Mouse (Mus musculus): ENCODE data around the gene Ppp6r1.
"Not testable (repeated sequence)": the region's sequence is repeated elsewhere in the genome, so short reads cannot be mapped to it uniquely, and the experiment has no call there.

Gene Ppp6r1

DNA sequence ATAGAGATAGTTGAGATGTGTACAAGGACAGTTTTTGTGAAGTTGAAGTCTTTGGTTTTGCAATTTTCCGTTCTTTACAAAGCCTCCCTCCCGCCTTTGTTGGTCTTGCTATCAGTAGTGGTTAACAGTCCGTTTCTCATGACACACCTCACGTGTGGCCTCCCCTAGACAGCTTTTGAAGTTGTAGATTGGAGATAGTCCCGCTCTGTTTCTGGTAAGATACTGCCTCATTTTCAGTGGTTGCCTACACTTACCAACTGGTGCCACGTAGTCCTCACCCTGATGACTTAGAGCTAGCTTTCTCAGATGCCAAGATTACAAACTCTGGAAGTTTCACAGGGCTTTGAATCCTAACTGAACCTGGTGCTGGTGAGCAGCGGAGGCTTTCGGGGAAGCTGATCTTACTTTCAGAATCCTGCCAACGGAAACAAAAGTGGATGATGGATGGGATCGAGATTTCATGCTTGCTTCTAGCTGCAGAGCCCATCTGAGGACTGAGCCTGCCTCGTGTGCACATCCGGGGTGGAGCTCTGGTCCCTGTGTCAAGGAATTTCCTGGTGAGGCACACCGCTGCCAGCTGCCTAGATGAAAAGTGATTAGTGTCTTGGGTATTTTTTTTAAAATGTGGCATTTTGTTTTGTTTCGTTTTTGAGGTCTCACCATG lies 44.9 kb downstream of the Ppp6r1 start:
- no peak for DNase-seq (ENCODE audit: low read depth, low spot score)

DNA sequence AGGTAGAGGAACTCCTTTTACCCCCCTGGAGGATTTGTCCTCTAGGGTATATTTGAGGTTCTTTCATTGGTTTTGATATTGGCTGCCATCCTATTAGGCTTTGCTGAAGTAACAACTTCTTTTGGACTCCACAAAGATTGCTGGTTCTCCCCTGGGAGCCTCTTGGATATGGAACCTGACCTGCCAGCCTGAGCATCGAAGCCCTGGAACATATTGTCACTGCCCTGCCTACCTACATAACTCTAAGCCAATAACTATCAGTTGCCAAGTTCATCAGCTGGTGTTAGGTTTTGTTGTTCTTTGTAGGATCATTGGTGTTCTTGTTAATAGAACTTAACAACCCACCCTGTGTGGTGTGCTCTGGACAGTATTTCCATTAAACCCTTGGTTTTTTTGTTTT lies 45.9 kb downstream of the Ppp6r1 start:
- DNase-seq (ENCODE audit: low read depth, low spot score), result no peak

DNA sequence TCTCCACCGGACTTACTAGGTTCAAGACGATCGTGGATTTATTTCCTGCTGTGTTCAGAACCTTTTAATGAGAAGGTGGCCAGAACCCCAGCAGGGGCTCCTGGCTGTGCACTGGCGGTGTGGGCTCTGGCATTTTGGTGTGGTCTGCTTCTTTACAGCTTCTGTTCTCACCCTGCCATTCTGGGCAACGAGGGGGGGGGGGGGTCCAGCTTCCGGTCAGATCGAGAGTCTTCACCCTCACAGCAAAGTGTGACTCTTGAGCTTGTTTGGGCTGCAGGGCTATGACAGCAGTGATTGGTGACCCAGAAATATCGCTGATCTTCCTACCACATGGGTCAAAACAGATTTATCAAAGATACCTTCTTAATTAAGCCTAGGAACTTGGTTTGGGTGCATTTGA lies 46.4 kb downstream of the Ppp6r1 start:
- DNase-seq (ENCODE audit: low read depth, low spot score), result no peak

DNA sequence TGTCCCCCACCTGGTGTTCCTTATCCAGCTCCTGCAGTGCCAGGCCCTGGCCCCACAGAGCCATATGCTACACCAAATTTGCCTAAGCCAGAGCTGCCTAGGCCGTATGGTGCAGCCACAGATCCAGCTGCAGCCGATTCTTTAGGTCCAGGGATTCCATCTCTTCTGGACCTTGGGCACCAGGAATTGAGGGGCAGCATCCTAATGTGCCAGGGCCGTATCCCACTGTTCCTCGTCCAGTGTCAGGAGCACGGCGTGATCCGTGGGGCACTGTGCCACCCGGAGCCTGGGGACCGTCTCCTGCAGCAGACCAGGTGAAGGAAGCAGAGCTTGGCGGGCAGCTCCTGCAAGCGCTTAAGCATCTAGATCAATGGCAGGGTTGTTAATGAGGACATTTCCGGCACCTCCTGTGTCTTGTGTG lies 46.9 kb downstream of the Ppp6r1 start:
- DNase-seq (ENCODE audit: low read depth, low spot score), result no peak

DNA sequence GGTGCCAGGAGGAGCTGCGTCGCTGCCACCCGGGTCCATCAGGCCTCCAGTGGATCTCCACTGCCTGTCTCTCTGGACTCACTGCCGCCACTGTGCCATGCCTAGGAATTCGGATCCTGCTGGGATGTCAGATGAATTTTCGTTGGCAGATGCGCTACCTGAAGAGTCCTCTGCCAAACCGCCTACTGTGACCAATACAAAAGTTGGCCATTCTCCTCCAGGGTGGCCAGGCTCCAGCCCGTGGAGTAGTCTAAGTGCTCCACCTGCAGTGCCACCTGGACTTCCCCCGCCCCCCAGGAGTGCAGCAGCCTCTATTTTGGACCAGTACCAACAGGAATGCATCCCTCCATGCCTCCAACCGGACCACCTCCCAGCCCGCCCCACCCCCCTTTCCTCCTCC lies 47.3 kb downstream of the Ppp6r1 start:
- no peak for DNase-seq (ENCODE audit: low read depth, low spot score)

DNA sequence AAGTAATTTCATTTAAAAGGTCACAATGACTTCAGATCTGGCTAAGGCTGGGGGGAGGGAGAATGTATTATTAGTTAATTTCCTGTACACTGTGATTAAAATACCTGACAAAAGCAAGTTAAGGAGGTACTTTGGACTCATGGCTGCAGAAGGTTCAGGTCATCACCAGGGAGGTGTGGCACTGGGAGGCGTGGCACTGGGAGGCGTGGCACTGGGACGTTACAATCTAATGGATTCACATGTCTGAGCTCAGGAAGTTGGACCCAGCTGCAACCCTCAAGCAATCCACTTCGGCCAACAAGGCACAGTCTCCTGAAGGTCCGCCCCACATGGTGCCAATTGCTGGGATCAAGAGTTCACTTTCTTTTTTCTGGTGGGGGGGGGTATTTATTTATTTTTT lies 50.8 kb downstream of the Ppp6r1 start:
- no peak for DNase-seq (ENCODE audit: low read depth, low spot score)

DNA sequence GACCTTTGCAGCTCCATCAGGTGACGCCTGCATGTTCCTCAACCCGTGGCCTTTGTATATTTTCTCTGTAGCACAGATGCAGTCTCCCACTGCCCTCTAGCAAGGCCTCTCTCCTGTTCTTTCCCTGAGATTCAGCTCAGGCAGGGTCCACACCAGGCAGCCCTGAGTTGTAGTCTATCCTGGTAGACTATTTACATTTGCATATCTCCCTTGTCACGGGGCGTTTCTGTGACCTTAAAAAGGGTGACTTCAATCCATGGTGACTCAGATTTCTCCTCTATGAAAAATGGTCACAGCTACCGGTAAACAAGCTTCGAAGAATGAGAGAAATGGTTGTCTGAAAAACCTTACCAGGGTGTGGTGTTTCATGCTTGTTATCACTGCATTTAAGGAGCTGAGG lies 54.9 kb downstream of the Ppp6r1 start, which contains the start of gene Ptprh:
Ptprh (minus strand) TSS at position 169 of the 400 bp plus-strand sequence.
- DNase-seq (ENCODE audit: low read depth, low spot score), result no peak

DNA sequence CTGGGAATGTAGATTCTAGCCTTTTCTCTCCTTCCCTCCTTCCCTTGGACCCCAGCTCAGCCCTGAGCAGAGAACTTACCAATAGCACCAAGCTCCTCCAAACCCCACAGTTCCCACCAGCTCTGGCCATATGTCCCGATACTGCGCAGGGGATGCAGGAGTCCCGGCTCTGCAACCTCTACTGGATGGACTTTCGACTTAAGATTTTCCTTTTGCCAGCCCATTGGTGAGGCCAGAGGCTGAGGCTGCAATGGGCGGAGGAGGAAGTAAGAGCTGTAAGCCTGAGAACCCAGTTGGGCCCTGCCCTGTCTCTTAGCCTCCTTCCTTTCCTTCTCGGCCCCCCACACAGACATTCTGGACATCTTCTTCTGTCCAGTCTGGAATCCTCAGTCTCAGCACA lies 55.9 kb downstream of the Ppp6r1 start:
- DNase-seq (ENCODE audit: low read depth, low spot score), result no peak

DNA sequence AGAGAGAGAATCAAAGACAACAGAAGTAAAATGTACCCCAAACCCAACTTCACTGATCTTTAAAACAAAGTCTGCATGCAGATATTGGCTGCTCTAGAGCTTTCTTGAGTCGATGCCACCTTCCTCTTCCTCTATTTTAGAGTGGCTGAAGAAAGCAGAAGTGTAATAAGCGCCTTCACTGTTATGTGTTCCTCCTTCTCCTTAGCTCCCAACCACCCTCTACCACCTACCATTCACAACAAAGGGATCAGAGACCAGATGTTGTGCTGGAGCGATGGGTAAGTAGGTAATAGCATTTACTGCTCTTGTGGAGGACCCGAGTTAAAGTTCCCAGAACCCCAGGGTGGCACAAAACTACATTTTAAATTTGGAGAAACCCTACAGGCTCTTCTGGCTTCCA lies 61.8 kb downstream of the Ppp6r1 start:
- not testable (repeated sequence) for DNase-seq (ENCODE audit: low read depth, low spot score)

Measured in A20 (cell line).